Mouse (Mus musculus) cerebellum, adult 2 months (tissue): ENCODE results near the gene Rpf2. TPM values are rescaled to one million over a fixed set of nuclear protein-coding genes. Genes with fewer than 3 reads are reported as not detected.

Experiments
- DNase-seq, 2 experiments: peaks; one replicate each; pipeline ENCODE4 v3.0.0; 2021
- H3K27ac ChIP-seq: fragments of 200-500 bp; 2 replicates; pipeline ENCODE4 v1.5.1; 2012; ENCODE audit warnings: low read length, control low read depth, inconsistent platforms; ENCODE audit not compliant: insufficient read depth
- H3K27me3 ChIP-seq: fragments of 200-500 bp; 2 replicates; pipeline ENCODE4 v1.6.1; 2012; ENCODE audit warnings: inconsistent platforms, mild to moderate bottlenecking, low read length, moderate library complexity; ENCODE audit not compliant: control insufficient read depth, insufficient read depth
- H3K4me1 ChIP-seq: fragments of 200-500 bp; 2 replicates; pipeline ENCODE4 v1.6.1; 2011; ENCODE audit warnings: low read length; ENCODE audit not compliant: control insufficient read depth, insufficient read depth
- H3K4me3 ChIP-seq: fragments of 200-500 bp; replicated peaks from 2 replicates; pipeline ENCODE3; 2011; ENCODE audit warnings: mild to moderate bottlenecking, low read depth, low read length, control low read depth; ENCODE audit not compliant: insufficient read depth
- CTCF ChIP-seq: fragments of 200-500 bp; IDR thresholded peaks from 2 replicates; pipeline ENCODE4 v1.5.1; 2011; ENCODE audit warnings: low read depth, mild to moderate bottlenecking, control low read depth, low read length, moderate library complexity, borderline replicate concordance; ENCODE audit not compliant: insufficient read depth
- POLR2A ChIP-seq: fragments of 200-500 bp; IDR thresholded peaks from 2 replicates; pipeline ENCODE4 v1.6.1; 2011; ENCODE audit warnings: low read length, control low read depth, borderline replicate concordance; ENCODE audit not compliant: insufficient read depth
- WGBS: fragments of 180-500 bp; shearing (Covaris S2); methylation state at CpG from one replicate; pipeline ENCODE4 v1.1.7; 2018; 5-methylcytosine and 5-hydroxymethylcytosine counted together
- polyA plus RNA-seq: library from polyadenylated mRNA; depleted of rRNA; stranded (reverse); fragments of >200 nt; gene quantifications from 2 replicates; pipeline ENCODE4 v1.2.3, GENCODE M21; 2012

The Rpf2 gene
- polyA plus RNA-seq, 1 experiment, result 15.1 TPM

DNA sequence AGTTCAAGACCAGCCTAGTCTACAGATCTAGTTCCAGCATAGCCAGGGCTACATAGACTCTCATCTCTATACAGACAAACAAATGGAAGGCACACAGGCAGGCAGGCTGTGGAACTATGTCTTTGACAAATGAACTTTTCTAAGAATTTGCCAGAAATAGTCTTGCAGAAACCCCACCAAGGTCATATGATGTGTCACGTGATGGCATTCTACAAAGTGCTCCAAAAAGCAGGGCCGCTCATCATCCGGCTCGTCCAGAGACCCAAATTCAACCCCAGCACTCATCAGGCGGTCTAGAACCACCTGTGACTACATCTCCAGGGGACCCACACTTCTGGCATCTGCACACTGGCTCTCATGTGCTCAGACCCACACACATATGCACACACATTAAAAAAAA is 9.0 kb downstream of the Rpf2 start:
- no peak for DNase-seq
- no peak for TF ChIP-seq CTCF
- no peak for TF ChIP-seq POLR2A
- Histone ChIP-seq H3K4me1 (no peaks in the 10 kb centered on the region), H3K27ac (no peak overlapping the region), H3K4me3 (no peak overlapping the region), H3K27me3 (no peaks in the 10 kb centered on the region)
- WGBS, result 91% methylated on average over 5 of the region's 5 CpGs

GRCm38 (mm10) chr10:40233241-40233640 is 13.6 kb downstream of the Rpf2 start:
- WGBS, result 82% methylated on average over 3 of the region's 3 CpGs
- no peaks in the 10 kb centered on the region for H3K27me3 ChIP-seq
- no peak for DNase-seq
- no peak overlapping the region for H3K4me3 ChIP-seq
- no peak for TF ChIP-seq POLR2A
- no peak overlapping the region for H3K27ac ChIP-seq
- no peaks in the 10 kb centered on the region for H3K4me1 ChIP-seq

- Histone ChIP-seq H3K27me3 (no peaks in the 10 kb centered on the region), H3K4me1 (no peaks in the 10 kb centered on the region), H3K4me3 (no peak overlapping the region), H3K27ac (no peak overlapping the region)
- no peak for DNase-seq
- 85% methylated on average over 7 of the region's 7 CpGs for WGBS
- TF ChIP-seq POLR2A (no peak), CTCF (no peak)
Observed at GRCm38 (mm10) chr10:40232442-40232841, 14.4 kb downstream of the Rpf2 start.

GRCm38 (mm10) chr10:40229725-40230124 is 17.1 kb downstream of the Rpf2 start:
- H3K27ac ChIP-seq, result no peak overlapping the region
- TF ChIP-seq CTCF (no peak), POLR2A (no peak)
- no peaks in the 10 kb centered on the region for H3K4me1 ChIP-seq
- no peak overlapping the region for H3K4me3 ChIP-seq
- no peak for DNase-seq
- H3K27me3 ChIP-seq, result no peaks in the 10 kb centered on the region
- 100% methylated on average over 1 of the region's 1 CpGs for WGBS

DNA sequence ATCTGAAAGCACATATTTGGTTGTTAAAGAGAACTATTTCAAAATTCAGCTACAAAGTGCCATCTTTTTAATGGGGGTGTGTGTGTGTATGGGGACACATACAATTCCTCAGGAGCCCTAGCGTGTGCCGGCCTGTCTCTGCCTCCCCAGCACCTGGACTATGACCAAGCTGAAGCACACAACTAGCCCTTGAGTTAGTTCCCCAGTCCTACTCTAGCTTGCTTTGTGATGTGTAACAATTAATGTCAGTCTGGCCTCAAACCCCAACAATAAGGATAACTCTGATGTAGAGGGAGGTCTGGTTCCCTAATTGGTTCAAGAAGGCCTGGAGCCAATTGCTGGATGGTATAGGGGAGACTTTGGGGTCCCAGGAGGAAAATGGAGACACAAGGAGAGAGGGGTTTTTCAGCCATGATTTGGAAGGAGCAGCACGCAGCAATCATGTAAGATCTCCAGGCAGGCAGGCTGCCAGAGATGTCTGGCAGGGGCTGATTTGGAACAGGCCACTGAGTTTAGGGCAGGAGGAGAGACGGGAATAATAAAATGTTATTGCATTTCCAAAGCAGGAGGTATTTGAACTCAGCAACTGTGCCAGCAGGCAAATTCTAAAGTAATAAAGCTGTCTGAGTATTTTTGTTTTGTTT is 19.1 kb downstream of the Rpf2 start:
- TF ChIP-seq CTCF (no peak), POLR2A (no peak)
- Histone ChIP-seq H3K4me3 (no peak overlapping the region), H3K27ac (no peak overlapping the region), H3K4me1 (no peaks in the 10 kb centered on the region), H3K27me3 (no peaks in the 10 kb centered on the region)
- 35% methylated on average over 4 of the region's 4 CpGs for WGBS
- no peak for DNase-seq

DNA sequence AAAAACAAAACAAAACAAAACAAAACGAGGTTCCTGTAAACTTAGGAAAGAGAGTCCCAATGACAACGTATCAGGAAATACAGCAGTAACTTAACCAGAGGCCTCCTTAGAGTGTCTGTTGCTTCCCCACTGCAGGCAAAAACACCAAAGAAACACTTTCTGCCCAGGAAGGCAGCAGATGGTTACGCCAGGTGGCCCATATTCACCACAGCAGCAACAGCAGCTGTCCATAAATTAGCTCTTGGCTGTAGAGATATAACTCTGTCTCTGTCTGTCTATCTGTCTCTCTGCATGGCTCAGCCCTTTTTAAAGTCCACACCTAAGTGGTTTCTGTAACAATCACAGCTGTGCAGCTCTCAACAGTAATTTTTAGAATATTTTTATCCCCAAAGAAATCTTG is 28.0 kb downstream of the Rpf2 start:
- no peak for TF ChIP-seq POLR2A
- no peak for TF ChIP-seq CTCF
- Histone ChIP-seq H3K27me3 (no peaks in the 10 kb centered on the region), H3K4me3 (no peak overlapping the region), H3K4me1 (no peaks in the 10 kb centered on the region), H3K27ac (no peak overlapping the region)
- 66% methylated on average over 3 of the region's 3 CpGs for WGBS
- no peak for DNase-seq

DNA sequence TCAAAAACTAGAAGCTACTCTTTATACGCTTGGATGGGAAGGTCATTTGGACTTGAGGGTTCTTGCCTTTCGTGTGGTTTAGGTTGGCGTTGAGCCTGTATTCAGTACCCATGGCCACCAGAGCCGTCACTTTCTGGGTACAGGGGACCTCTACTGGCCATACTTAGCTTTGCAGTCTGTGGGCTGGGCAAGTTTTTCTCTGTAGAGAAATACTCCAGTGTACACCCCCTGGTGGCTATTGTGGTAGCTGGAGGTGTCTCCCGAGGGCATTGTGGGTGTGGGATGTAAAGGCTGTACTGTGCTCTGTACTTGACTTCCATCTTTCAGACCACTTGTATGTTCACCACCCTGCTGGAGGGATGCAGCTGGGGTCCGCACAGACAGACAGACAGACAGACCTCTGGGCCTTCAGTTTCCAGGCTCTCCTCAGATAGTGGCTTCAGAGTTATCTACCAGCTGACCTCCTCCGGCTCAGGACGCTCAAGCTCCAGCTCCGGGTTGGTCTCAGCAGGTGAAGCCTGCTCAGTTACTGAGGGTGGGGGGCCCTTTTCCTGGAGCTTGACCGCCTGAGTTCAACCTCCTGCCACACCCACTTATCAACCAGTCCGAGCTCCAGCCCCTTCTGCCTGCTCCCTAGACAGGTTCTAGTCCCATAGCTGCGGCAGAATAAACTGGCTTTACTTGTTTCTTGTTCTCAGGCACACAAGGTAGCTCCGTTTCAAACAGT is 34.2 kb downstream of the Rpf2 start:
- Histone ChIP-seq H3K27me3 (no peaks in the 10 kb centered on the region), H3K27ac (no peak overlapping the region), H3K4me1 (no peaks in the 10 kb centered on the region), H3K4me3 (no peak overlapping the region)
- TF ChIP-seq POLR2A (no peak), CTCF (peak; percentile 96)
- 42% methylated on average over 13 of the region's 13 CpGs for WGBS
- peak; percentile 81 to 86 for DNase-seq

GRCm38 (mm10) chr10:40195001-40195400 is 51.8 kb downstream of the Rpf2 start:
- no peak for DNase-seq
- Histone ChIP-seq H3K27ac (no peak overlapping the region), H3K4me3 (no peak overlapping the region), H3K27me3 (no peaks in the 10 kb centered on the region), H3K4me1 (no peaks in the 10 kb centered on the region)
- 73% methylated on average over 6 of the region's 6 CpGs for WGBS
- TF ChIP-seq CTCF (no peak), POLR2A (no peak)
